ENCODE assay signal across 8 mouse cellular contexts in genomic region chr13:54503604-54504521, GRCm38 (mm10). TPM values are rescaled to one million over a fixed set of nuclear protein-coding genes. Genes with fewer than 3 reads are reported as not detected.
DNase-seq lines count a peak whose midpoint lies in the region; ATAC-seq and TF ChIP-seq lines count a peak whose summit lies in the region.

Gene Simc1, plus strand, starts transcription at chr13:54503779.

- TF ChIP-seq CTCF in C2C12 (IDR thresholded peaks at IDR 0.05; ENCODE audit: control insufficient read depth, insufficient read depth, insufficient read length): no peak
- no peak for TF ChIP-seq CTCF in bone marrow, adult 2 months (IDR thresholded peaks at IDR 0.05; ENCODE audit: control insufficient read depth, insufficient read depth, low read length)

- peak within 1 kb of the TSS; percentile 91 for H3K4me2 ChIP-seq in embryonic facial prominence, embryonic 15.5 days (replicated peaks)
- peak within 1 kb of the TSS; percentile 66 for H3K4me2 ChIP-seq in kidney, embryonic 14.5 days (replicated peaks; ENCODE audit: low read depth, low read length)
- peak within 1 kb of the TSS; percentile 88 for H3K4me2 ChIP-seq in liver, embryonic 11.5 days
- peak within 1 kb of the TSS; percentile 99 for H3K4me2 ChIP-seq in myocyte (ENCODE audit: low read depth)

- H3K79me2 ChIP-seq in C2C12 (ENCODE audit: control insufficient read depth, insufficient read depth) (peaks cover 48% of the 10 kb centered on the region), myocyte (ENCODE audit: control insufficient read depth, insufficient read depth) (peaks cover 38% of the 10 kb centered on the region)

- H3K36me3 ChIP-seq in C2C12 (ENCODE audit: control insufficient read depth, insufficient read depth): no peaks in the 10 kb centered on the region
- no peaks in the 10 kb centered on the region for H3K36me3 ChIP-seq in embryonic facial prominence, embryonic 15.5 days
- H3K36me3 ChIP-seq in kidney, embryonic 14.5 days (ENCODE audit: control insufficient read depth, insufficient read depth, low read length): no peaks in the 10 kb centered on the region
- H3K36me3 ChIP-seq in liver, embryonic 11.5 days (ENCODE audit: control insufficient read depth, insufficient read depth, low read length): no peaks in the 10 kb centered on the region
- no peaks in the 10 kb centered on the region for H3K36me3 ChIP-seq in myocyte (ENCODE audit: control insufficient read depth, insufficient read depth)

- H3K27ac ChIP-seq in bone marrow, adult 2 months (ENCODE audit: control insufficient read depth, insufficient read depth, low read depth, low read length, poor library complexity): peak within 1 kb of the TSS; percentile 69; the same call in 1 of the 2 replicates
- peak within 1 kb of the TSS; percentile 80 for H3K27ac ChIP-seq in embryonic facial prominence, embryonic 15.5 days (replicated peaks)
- peak within 1 kb of the TSS; percentile 68 for H3K27ac ChIP-seq in kidney, embryonic 14.5 days (ENCODE audit: low read depth, low read length)
- peak within 1 kb of the TSS; percentile 57; the same call in 1 of the 2 replicates for H3K27ac ChIP-seq in liver, embryonic 11.5 days (ENCODE audit: low read depth, low read length)

- peak within 1 kb of the TSS; percentile 71 for H3K9ac ChIP-seq in embryonic facial prominence, embryonic 15.5 days
- peak within 1 kb of the TSS; percentile 83 for H3K9ac ChIP-seq in kidney, embryonic 14.5 days (ENCODE audit: low read depth, low read length)
- peak within 1 kb of the TSS; percentile 79 for H3K9ac ChIP-seq in liver, embryonic 11.5 days (ENCODE audit: low read depth, low read length)

- peak; percentile 66 to 76 for DNase-seq in heart, adult 9 months (ENCODE audit: low spot score in 2 of 2)
- peak; percentile 86 for DNase-seq in liver, embryonic 11.5 days (ENCODE audit: low spot score)
- peak; percentile 73 to 91 for DNase-seq in spleen, postnatal 4 days (ENCODE audit: low spot score in 2 of 2)

- under 1% methylated on average over 101 of the region's 105 CpGs for WGBS in bone marrow, adult 2 months
- under 1% methylated on average over 103 of the region's 105 CpGs for WGBS in embryonic facial prominence, embryonic 15.5 days
- under 1% methylated on average over 105 of the region's 105 CpGs for WGBS in kidney, embryonic 14.5 days
- under 1% methylated on average over 101 of the region's 105 CpGs for WGBS in liver, embryonic 11.5 days

- peak; percentile 75 for TF ChIP-seq POLR2A in bone marrow, adult 2 months (IDR thresholded peaks at IDR 0.05; ENCODE audit: borderline replicate concordance, control insufficient read depth, low read depth, low read length)
- TF ChIP-seq POLR2A in myocyte (IDR thresholded peaks at IDR 0.05; ENCODE audit: insufficient read length, low read depth): peak; percentile 94

- H3K4me3 ChIP-seq in C2C12 (ENCODE audit: insufficient read depth, poor library complexity, severe bottlenecking): peak within 1 kb of the TSS; percentile 53
- H3K4me3 ChIP-seq in bone marrow, adult 2 months (replicated peaks; ENCODE audit: control insufficient read depth, low read depth, low read length): peak within 1 kb of the TSS; percentile 74
- H3K4me3 ChIP-seq in embryonic facial prominence, embryonic 15.5 days (replicated peaks): peak within 1 kb of the TSS; percentile 79
- peak within 1 kb of the TSS; percentile 73 for H3K4me3 ChIP-seq in kidney, embryonic 14.5 days (ENCODE audit: low read length)
- H3K4me3 ChIP-seq in liver, embryonic 11.5 days (ENCODE audit: low read depth, low read length): peak within 1 kb of the TSS; percentile 78
- peak within 1 kb of the TSS; percentile 29 for H3K4me3 ChIP-seq in myocyte

- H3K27me3 ChIP-seq in C2C12 (ENCODE audit: control insufficient read depth, insufficient read depth, insufficient read length) (no peaks in the 10 kb centered on the region), myocyte (ENCODE audit: control insufficient read depth, insufficient read depth, insufficient read length) (no peaks in the 10 kb centered on the region)
- H3K27me3 ChIP-seq in embryonic facial prominence, embryonic 15.5 days: no peaks in the 10 kb centered on the region
- no peaks in the 10 kb centered on the region for H3K27me3 ChIP-seq in kidney, embryonic 14.5 days (ENCODE audit: control insufficient read depth, insufficient read depth, low read length)
- H3K27me3 ChIP-seq in liver, embryonic 11.5 days (replicated peaks; ENCODE audit: control insufficient read depth, insufficient read depth, low read length): no peaks in the 10 kb centered on the region; the same call in 1 of the 2 replicates

- no peaks in the 10 kb centered on the region for H3K9me3 ChIP-seq in embryonic facial prominence, embryonic 15.5 days (replicated peaks)
- H3K9me3 ChIP-seq in kidney, embryonic 14.5 days (ENCODE audit: control insufficient read depth, low read length): no peaks in the 10 kb centered on the region
- H3K9me3 ChIP-seq in liver, embryonic 11.5 days (ENCODE audit: control insufficient read depth, low read length): no peaks in the 10 kb centered on the region

- H3K4me1 ChIP-seq in bone marrow, adult 2 months (ENCODE audit: control insufficient read depth, insufficient read depth, low read length): no peaks in the 10 kb centered on the region; the same call in none of the 2 replicates
- H3K4me1 ChIP-seq in embryonic facial prominence, embryonic 15.5 days: peaks cover 13% of the 10 kb centered on the region
- peaks cover 5% of the 10 kb centered on the region; the same call in 1 of the 2 replicates for H3K4me1 ChIP-seq in kidney, embryonic 14.5 days (ENCODE audit: control insufficient read depth, insufficient read depth, low read length)
- H3K4me1 ChIP-seq in liver, embryonic 11.5 days (replicated peaks; ENCODE audit: control insufficient read depth, insufficient read depth, low read length): peaks cover 9% of the 10 kb centered on the region

- H3ac ChIP-seq in C2C12 (ENCODE audit: control insufficient read depth, insufficient read length, low read depth) (peak within 1 kb of the TSS; percentile 81), myocyte (ENCODE audit: control insufficient read depth, insufficient read length) (peak within 1 kb of the TSS; percentile 42)

- ATAC-seq in embryonic facial prominence, embryonic 15.5 days (ENCODE audit: insufficient number of reproducible peaks, low FRiP score, low TSS enrichment, low read depth): peak; percentile 86
- peak; percentile 90 for ATAC-seq in kidney, embryonic 14.5 days (ENCODE audit: low FRiP score, low TSS enrichment)
- ATAC-seq in liver, embryonic 11.5 days (replicated peaks; ENCODE audit: low FRiP score): peak; percentile 92

- peaks cover 31% of the 10 kb centered on the region for H3K79me3 ChIP-seq in C2C12 (ENCODE audit: low read depth)

TF ChIP-seq in C2C12, 6 proteins besides CTCF, POLR2A, EP300 and RAD21:
- TF ChIP-seq MAX (IDR thresholded peaks at IDR 0.05): peak; percentile 89
- no peak for TF ChIP-seq MYOG (IDR thresholded peaks at IDR 0.05; ENCODE audit: control insufficient read depth, extremely low read depth, insufficient read length)
TF ChIP-seq in C2C12: peak in this region for 1.

TF ChIP-seq in myocyte, 11 proteins besides CTCF, POLR2A, EP300 and RAD21:
- no peak for TF ChIP-seq USF1 (IDR thresholded peaks at IDR 0.05; ENCODE audit: low read depth)
- peak in 1 of 3 experiments; percentile 23 for TF ChIP-seq MYOD1 (IDR thresholded peaks at IDR 0.05; ENCODE audit: control insufficient read depth in 1 of 3, insufficient read length in 2 of 3, low read depth in 2 of 3)
- TF ChIP-seq TCF3 (IDR thresholded peaks at IDR 0.05; ENCODE audit: insufficient read length, low read depth): no peak
- no peak for TF ChIP-seq SRF (IDR thresholded peaks at IDR 0.05; ENCODE audit: control insufficient read depth, insufficient read length, low read depth)
- no peak for TF ChIP-seq MYOG (IDR thresholded peaks at IDR 0.05; ENCODE audit: control insufficient read depth in 1 of 3, insufficient read depth in 1 of 3, insufficient read length in 2 of 3, low read depth in 2 of 3)
- TF ChIP-seq MAX (IDR thresholded peaks at IDR 0.05; ENCODE audit: low read depth): no peak
- TF ChIP-seq POLR2AphosphoS2 (IDR thresholded peaks at IDR 0.05; ENCODE audit: insufficient read length, low read depth): peak; percentile 94
- no peak for TF ChIP-seq E2F4 (IDR thresholded peaks at IDR 0.05; ENCODE audit: insufficient read depth)
- no peak for TF ChIP-seq CEBPB (IDR thresholded peaks at IDR 0.05; ENCODE audit: insufficient read depth, poor library complexity, severe bottlenecking)
- no peak for TF ChIP-seq REST (IDR thresholded peaks at IDR 0.05; ENCODE audit: insufficient read depth, insufficient read length)

RNA-seq across cellular contexts. Expression of gene Simc1, which starts in this region (rescaled TPM):
- polyA plus RNA-seq in C2C12 (2012; fragmentation: generic; extraction: Trizol): 6.6 TPM
- polyA plus RNA-seq in bone marrow, adult 2 months (2011; ENCODE audit: insufficient read depth, insufficient read length, low replicate concordance, missing spikeins): 3.2 and 4.2 TPM in 2 replicates
- 13.7 and 14.1 TPM in 2 replicates for polyA plus RNA-seq in embryonic facial prominence, embryonic 15.5 days (2015; fragmentation: Nextera tagmentation; extraction: Ambion mirVana)
- 14.0 and 17.9 TPM in 2 replicates for polyA plus RNA-seq in kidney, embryonic 14.5 days (2014; fragmentation: Nextera tagmentation; extraction: Ambion mirVana)
- polyA plus RNA-seq in liver, embryonic 11.5 days (2014; fragmentation: Nextera tagmentation; extraction: Ambion mirVana): 10.1 and 11.6 TPM in 2 replicates
- 3.8 TPM for polyA plus RNA-seq in myocyte (2012; fragmentation: generic; extraction: Trizol)

Comparison
In these comparisons a context has a peak if more than half of its experiments do, and no peak if none do; other contexts are left out.
1. Peak in every context shown above with its lines: DNase-seq, ATAC-seq, H3K4me3 ChIP-seq and H3K27ac ChIP-seq.
2. H3K4me3 ChIP-seq: peak in every context shown above with its lines; median percentile 79 in embryonic facial prominence, embryonic 15.5 days; 78 in liver, embryonic 11.5 days; 74 in bone marrow, adult 2 months; 73 in kidney, embryonic 14.5 days; 53 in C2C12; 29 in myocyte.